Comparison of ENCODE assay signal across 13 mouse cellular contexts in genomic region chr10:83164901-83165435, GRCm38 (mm10).
"Had no signal": no experiment of that assay in that cellular context is flagged by ENCODE, and none has a peak within 500 bp of the region (broad histone marks: within the 10 kb centered on the region; RNA-seq: fewer than 3 reads in every experiment).

No protein-coding gene starts in this region.

- H3K27me3 ChIP-seq: limb, embryonic 12.5 days; midbrain, embryonic 12.5 days; neural tube, embryonic 15.5 days had no signal

- H3K4me2 ChIP-seq: limb, embryonic 12.5 days; midbrain, embryonic 12.5 days; neural tube, embryonic 15.5 days had no signal

- H3K4me3 ChIP-seq: limb, embryonic 12.5 days; midbrain, embryonic 12.5 days; myocyte; neural tube, embryonic 15.5 days had no signal

- H3K9ac ChIP-seq: limb, embryonic 12.5 days; liver, embryonic 14.5 days; midbrain, embryonic 12.5 days; neural tube, embryonic 15.5 days had no signal

- H3K9me3 ChIP-seq: limb, embryonic 12.5 days; midbrain, embryonic 12.5 days; neural tube, embryonic 15.5 days had no signal

- H3K27ac ChIP-seq: kidney, postnatal 0 days; limb, embryonic 12.5 days; liver, embryonic 14.5 days; midbrain, embryonic 12.5 days; neural tube, embryonic 15.5 days had no signal

- DNase-seq: layer of hippocampus, adult 9-11 months; lung, adult 18-20 months; right cerebral cortex, adult 18-20 months; right cerebral cortex, postnatal 25 days; spleen, adult 18-20 months; thymus, adult 18-20 months; thymus, postnatal 14 days had no signal

- H3K36me3 ChIP-seq: limb, embryonic 12.5 days; midbrain, embryonic 12.5 days; neural tube, embryonic 15.5 days had no signal
